Mouse (Mus musculus): Measurements from ENCODE around the gene Nudt6.

The Nudt6 gene

DNA sequence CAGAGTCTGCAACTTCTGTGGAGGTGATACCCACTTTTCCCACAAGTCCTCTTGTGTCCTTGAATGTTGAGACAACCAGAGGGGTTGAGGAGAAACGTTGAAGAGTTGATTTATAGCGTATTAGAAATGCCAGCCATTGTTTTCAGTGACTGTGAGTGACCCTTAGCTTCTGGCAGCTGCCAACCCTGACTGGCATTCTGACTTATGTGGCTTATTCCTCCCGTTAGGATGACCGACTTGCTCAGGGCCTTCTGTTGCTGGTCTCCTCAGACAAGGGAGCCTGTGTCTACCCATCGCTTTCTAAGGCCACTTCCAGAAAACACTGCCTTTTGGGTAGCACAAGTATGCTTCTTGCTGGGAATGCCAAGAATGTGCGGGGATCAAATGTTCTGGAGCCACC lies 38.6 kb downstream of the Nudt6 start:
- no peak for DNase-seq

DNA sequence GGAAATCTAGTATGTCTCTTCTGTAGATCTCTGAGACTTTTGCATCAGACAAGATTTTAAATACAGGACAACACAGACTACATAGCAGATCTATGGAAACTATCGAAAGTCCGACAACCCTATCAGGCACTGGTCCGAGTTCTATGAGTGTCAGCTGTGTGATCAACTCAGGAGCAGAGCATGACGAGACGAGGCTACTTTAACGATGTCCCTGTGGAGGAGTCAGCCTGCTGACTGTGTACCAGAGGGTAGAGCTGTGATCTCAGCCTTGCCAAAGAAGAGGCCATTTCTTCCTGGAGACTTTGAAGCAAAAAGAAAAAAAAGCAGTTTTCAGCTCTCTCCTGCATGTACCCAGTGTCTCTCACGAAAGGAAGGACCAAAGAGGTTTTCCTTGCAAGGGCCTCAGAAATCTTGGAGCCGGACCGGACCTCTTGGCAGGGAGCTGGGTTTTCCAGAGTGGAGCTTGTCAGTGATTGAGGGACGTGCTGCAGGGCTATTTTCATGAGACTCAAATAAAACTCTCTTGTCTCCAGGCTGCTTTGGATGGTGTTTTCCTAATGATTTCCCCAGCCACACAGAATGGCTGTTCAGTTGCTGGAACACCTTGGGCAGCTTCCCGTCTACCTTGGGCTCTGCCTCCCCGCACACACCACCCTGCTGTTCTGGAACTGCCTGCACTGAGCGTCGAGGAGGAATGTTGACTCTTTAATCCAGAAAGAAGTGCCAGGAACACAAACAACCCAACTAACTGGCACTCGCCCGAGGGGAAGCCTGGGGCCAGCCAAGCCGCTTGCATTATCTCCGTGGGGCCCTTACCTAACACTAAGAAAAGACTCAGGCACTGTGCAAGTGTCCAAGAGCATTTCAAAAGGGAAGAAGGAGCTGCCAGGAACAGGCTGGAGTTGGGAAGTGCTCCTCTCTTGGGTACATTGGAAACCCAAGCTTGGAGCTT lies 39.8 kb downstream of the Nudt6 start:
- DNase-seq, result peak; percentile 73

DNA sequence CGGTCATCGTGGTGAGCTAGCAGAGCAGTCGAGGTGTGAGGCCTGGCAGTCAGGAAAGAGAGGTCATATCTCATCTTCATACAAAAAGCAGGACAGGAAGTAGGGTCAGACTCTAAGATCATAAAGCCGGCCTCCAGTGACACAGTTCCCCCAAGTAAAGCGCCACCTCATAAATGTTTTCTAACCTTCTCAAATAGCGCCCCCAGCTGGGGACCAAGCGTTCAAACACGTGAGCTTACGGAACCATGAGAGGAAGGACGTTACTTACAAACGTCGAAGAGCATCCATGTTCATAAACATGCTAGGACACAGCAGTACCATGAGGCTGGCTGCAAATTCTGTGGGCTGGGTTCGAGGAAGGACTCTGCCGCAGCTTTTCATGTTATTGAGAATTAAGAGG lies 40.8 kb downstream of the Nudt6 start:
- DNase-seq, result peak; percentile 23

DNA sequence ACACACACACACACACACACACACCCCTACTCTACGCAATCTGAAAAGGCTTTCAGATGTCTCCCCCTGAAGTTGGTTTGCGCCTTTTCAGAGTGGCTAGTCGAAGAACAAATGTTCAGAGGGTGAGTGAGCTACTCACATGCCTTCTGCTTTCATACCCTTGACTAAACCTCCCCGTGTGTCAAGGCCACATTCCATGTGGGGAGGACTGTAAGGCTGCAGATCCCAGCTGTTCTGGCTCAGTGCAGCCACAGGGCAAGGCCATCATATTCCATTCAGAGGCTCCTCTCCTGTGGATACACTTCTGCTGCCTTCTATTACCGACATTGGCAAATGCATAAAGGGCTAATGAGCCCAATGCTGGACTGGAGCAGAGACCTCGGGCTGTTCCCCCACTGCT lies 41.6 kb downstream of the Nudt6 start:
- DNase-seq, result peak; percentile 55

DNA sequence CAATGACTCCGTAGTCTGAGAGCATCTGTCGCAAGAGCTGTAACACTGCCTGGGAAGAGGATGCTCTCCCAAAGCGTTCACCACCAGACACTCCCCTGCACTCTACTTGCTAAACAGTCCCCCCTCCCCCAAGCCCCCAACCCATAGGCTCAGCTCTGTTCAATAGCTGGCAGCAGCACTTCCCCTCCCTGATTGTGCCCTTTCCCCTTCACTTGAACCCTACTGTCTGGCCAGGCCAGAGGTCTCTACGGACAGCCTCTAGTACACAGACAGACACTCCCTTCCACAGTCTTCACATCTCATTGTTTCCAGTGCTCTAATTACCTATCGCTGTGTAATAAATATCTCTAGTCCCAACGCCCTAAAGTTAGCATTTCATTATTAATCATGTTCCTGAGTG lies 42.1 kb downstream of the Nudt6 start:
- DNase-seq, result no peak

DNA sequence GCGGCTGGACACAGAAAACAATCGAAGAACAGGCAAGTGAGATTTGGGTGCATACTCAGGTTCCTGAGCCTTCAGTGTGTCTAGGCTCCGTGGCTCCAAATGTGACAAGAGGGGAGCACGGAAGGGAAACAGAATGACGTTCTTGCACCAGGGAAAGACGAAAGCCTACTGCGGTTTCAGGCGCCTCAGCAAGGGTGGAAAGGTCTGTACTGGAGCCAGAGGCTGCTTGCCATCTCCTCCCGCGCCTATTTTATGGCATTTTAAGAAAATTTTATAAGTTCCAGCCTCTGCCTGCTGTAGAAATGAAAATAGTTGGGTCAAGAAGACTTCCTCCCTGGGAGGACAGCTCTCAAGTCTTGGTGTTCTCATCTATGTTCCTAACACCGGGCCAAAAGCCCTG lies 46.3 kb downstream of the Nudt6 start:
- DNase-seq, result no peak

DNA sequence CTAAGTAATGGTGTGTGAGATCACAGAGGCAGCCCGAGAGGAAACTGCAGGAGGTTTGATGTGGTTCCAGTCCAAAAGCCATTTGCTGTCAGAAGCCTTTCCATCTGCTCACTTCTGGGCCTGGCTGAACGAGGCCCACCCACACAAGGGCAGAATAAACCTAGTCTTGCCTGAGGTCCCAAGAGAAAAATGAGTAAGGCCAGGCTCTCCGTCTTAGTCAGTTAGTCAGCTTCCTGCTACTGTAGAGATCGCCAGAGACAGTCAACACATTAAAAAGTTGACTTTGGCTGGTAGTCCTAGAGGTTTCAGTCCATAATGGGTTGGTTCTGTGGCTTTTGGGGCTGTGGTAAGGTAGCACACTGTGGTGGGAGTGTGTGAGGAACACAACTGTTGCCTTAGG lies 49.6 kb downstream of the Nudt6 start:
- DNase-seq, result no peak

DNA sequence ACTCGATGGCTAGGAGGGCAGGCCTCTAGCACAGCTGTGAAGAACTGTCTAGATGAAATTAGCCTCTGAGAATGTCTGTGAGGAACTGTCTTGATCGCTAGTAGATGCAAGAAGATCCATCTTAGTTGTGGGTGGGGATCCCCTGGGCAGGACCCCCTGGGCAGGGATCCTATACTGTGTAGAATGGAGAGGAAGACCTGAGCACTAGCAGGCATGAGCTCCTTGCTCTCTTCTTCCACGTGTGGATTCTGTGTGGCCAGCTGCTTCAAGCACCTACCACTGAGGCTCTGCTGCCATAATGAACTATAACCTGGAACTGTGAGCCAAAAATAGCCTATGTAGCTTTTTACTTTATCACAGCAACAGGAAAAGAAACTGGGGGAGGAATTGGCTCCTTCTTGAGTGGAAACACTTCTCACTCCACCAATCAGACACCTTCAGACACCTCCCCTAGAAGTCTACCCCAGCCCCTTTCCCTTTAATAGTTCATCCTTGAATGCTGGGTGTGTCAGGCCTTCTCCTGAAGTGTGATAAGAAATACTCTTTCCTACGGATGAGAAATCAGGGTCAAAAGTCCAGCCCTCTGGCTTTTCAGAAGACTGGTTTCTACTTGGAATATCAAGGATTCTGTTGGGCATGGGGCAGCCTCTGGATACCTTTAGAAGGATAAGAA lies 53.5 kb downstream of the Nudt6 start:
- no peak for DNase-seq

DNA sequence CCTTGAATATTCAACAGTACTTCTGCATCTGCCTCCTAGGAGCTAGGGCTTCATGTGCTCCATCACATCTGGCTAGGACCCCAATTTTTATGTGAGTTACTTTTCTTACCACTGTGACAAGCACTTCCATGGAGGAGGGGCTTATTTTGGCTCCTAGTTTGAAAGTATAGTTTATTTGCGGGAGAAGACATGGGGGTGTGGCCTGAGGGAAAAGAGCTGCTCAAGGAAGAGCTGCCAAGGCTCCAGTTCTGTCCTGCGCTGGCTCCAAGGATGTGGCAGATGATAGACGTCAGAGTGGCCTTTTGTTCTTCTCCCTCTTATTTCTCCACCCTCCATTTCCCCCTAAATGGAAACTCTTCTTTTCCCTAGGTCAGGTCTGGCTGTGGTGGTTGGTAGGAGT lies 54.0 kb downstream of the Nudt6 start:
- DNase-seq, result peak; percentile 53

DNA sequence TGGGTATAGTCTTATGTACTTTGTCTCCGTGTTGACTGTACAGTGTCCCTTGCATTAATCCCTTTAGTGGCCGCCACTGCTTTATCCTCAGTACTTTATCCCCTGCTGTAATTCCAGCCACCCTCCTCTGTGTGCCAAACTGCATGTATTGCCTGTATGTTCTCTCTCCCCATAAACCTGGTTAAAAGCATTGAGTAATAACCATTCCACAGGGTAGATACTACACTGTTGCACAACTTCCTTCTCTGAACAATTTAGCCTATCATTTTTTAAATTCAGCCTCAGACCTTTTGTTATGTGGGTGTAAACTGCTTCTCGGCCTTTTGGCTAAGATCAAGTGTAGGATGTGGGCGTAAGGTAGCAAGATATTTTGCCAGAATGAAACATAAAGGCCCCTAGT lies 54.9 kb downstream of the Nudt6 start:
- no peak for DNase-seq

DNA sequence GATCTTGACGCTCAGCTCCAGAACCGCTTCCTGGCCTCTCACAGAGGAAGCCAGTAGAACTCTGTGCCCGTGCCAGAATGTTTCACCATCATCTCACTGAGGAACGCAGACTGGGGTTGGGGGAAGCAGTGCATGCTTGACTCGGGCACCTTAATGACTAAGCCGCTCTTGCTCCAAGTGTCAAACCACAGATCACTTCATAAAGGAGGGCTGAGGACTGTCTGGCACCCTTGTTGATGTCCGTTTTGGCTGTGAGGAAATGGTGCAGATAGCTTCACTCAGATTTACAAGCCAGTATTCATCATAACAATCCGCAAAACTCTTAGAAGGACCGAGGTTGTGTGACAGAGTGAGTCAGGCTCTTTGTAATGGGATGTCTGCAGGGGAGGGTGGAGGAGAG lies 59.3 kb downstream of the Nudt6 start:
- peak; percentile 45 for DNase-seq
